Mouse (Mus musculus) stomach, embryonic 15.5 days (tissue): ENCODE measurements around the gene Adamts20. TPM values are rescaled to one million over a fixed set of nuclear protein-coding genes. Genes with fewer than 3 reads are reported as not detected.

Experiments
- ATAC-seq: fragments of 200-750 bp; cut with Nextera tagmentation; 2 replicates; pipeline ENCODE4 v1.8.0; 2017; ENCODE audit warnings: low read depth, moderate number of reproducible peaks, moderate TSS enrichment; ENCODE audit not compliant: insufficient read depth, low FRiP score
- H3K27ac ChIP-seq: fragments of 300-500 bp; sonication (generic); 2 replicates; pipeline ENCODE4 v1.5.1; 2015; ENCODE audit warnings: mild to moderate bottlenecking, inconsistent platforms
- H3K27me3 ChIP-seq: fragments of 300-500 bp; sonication (generic); replicated peaks from 2 replicates; pipeline ENCODE4 v1.6.1; 2015; ENCODE audit warnings: inconsistent platforms
- H3K36me3 ChIP-seq: fragments of 300-500 bp; sonication (generic); 2 replicates; pipeline ENCODE4 v1.6.1; 2015; ENCODE audit warnings: inconsistent platforms
- H3K4me1 ChIP-seq: fragments of 300-500 bp; sonication (generic); 2 replicates; pipeline ENCODE4 v1.6.1; 2015; ENCODE audit warnings: inconsistent platforms
- H3K4me2 ChIP-seq: fragments of 300-500 bp; sonication (generic); 2 replicates; pipeline ENCODE4 v1.6.1; 2015; ENCODE audit warnings: mild to moderate bottlenecking, inconsistent platforms
- H3K4me3 ChIP-seq: fragments of 300-500 bp; sonication (generic); replicated peaks from 2 replicates; pipeline ENCODE4 v1.5.1; 2015; ENCODE audit warnings: inconsistent platforms
- H3K9ac ChIP-seq: fragments of 300-500 bp; sonication (generic); 2 replicates; pipeline ENCODE4 v1.6.1; 2015; ENCODE audit warnings: inconsistent platforms
- H3K9me3 ChIP-seq: fragments of 300-500 bp; sonication (generic); 2 replicates; pipeline ENCODE4 v1.6.1; 2016; ENCODE audit warnings: inconsistent platforms
- WGBS: fragments of 180-500 bp; shearing (Covaris S2); methylation state at CpG from one replicate; pipeline ENCODE4 v1.1.7; 2015; 5-methylcytosine and 5-hydroxymethylcytosine counted together
- polyA plus RNA-seq: library from polyadenylated mRNA; unstranded; fragments of >200 nt; fragmentation: Nextera tagmentation; extraction: Ambion mirVana; gene quantifications from 2 replicates; pipeline ENCODE4 v1.2.1, GENCODE M21; 2015

Adamts20 gene
- polyA plus RNA-seq, 1 experiment from 2014 or later: 3.3 TPM

GRCm38 (mm10) chr15:94326626-94327025, 138.6 kb downstream of the Adamts20 start:
- WGBS: 81% methylated on average over 5 of the region's 5 CpGs
- Histone ChIP-seq H3K4me3 (no peak overlapping the region), H3K9ac (no peak overlapping the region), H3K4me1 (no peaks in the 10 kb centered on the region), H3K9me3 (no peaks in the 10 kb centered on the region), H3K27me3 (no peaks in the 10 kb centered on the region), H3K27ac (no peak overlapping the region), H3K4me2 (no peak overlapping the region), H3K36me3 (no peaks in the 10 kb centered on the region)
- no peak for ATAC-seq

- no peaks in the 10 kb centered on the region for H3K27me3 ChIP-seq
- no peak for ATAC-seq
- WGBS: 52% methylated on average over 13 of the region's 13 CpGs
- no peak overlapping the region for H3K27ac ChIP-seq
- no peak overlapping the region for H3K9ac ChIP-seq
- H3K4me3 ChIP-seq: no peak overlapping the region
- H3K36me3 ChIP-seq: no peaks in the 10 kb centered on the region
- H3K4me2 ChIP-seq: no peak overlapping the region
- H3K9me3 ChIP-seq: no peaks in the 10 kb centered on the region
- H3K4me1 ChIP-seq: no peaks in the 10 kb centered on the region
These were observed 139.6 kb downstream of the Adamts20 start for GRCm38 (mm10) chr15:94325509-94326181.

DNA sequence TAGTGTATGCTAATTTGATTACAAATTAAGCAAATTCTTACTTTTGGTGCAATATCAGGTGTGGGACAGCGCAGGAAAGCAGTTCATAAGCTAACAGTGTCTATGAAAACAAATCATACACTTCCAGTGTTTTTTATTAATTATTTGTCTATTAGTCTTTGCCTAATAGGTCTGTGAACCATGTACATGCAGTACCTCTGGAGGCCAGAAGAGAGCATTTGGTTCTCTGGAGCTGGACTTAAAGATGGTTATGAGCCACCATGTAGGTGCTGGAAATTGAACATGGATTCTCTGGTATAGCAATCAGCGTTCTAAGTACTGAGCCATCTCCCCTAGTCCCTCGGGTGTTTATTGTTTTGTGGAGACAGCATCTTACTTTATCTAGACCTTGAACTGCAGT, 149.0 kb downstream of the Adamts20 start:
- ATAC-seq: no peak
- Histone ChIP-seq H3K27me3 (no peaks in the 10 kb centered on the region), H3K4me1 (no peaks in the 10 kb centered on the region), H3K9ac (no peak overlapping the region), H3K4me3 (no peak overlapping the region), H3K36me3 (no peaks in the 10 kb centered on the region), H3K9me3 (no peaks in the 10 kb centered on the region), H3K27ac (no peak overlapping the region), H3K4me2 (no peak overlapping the region)
- WGBS: 89% methylated on average over 3 of the region's 3 CpGs

DNA sequence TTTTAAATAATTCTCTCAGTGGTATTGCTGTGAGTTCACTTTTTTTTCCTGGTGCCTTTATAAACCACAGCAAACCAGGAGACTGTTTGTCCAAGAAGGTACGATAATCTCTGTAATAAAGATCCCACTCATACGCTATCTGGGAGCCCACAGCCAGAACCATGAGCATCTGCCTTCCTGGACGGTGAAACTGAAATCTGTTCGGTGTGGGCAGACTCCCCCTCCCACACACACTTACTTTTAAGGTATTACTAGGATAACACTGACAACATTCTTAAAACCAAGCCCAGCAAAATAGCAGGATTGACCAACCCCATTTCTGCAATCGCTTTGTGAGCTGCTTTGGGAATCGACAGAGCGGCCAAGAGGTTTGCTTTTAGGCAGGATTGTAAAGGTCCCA, 155.5 kb downstream of the Adamts20 start:
- H3K27me3 ChIP-seq: no peaks in the 10 kb centered on the region
- WGBS: 71% methylated on average over 7 of the region's 7 CpGs
- ATAC-seq: no peak
- H3K9me3 ChIP-seq: no peaks in the 10 kb centered on the region
- no peak overlapping the region for H3K27ac ChIP-seq
- H3K9ac ChIP-seq: no peak overlapping the region
- no peaks in the 10 kb centered on the region for H3K4me1 ChIP-seq
- H3K4me3 ChIP-seq: no peak overlapping the region
- H3K36me3 ChIP-seq: no peaks in the 10 kb centered on the region
- no peak overlapping the region for H3K4me2 ChIP-seq

DNA sequence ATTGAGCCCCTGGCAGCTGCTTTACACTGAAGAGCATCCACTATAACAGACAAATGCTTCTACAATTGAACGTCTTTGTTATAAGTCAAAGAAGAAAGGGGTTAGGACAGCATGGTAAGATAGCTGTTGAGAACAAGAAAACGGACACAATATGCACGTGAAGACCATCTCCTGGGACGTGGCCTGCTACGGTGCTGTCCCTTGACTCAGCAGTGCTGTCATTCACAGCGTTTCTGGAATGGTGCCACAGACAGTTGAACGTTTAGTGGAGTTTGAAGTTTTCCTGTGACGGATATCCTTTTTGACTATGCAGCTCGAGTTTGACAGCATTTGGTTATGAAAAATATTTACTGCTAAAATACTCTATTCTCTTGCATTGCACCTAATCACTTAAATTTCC, 157.3 kb downstream of the Adamts20 start:
- H3K4me3 ChIP-seq: no peak overlapping the region
- no peaks in the 10 kb centered on the region for H3K9me3 ChIP-seq
- no peak for ATAC-seq
- H3K36me3 ChIP-seq: no peaks in the 10 kb centered on the region
- 73% methylated on average over 9 of the region's 9 CpGs for WGBS
- H3K4me1 ChIP-seq: no peaks in the 10 kb centered on the region
- no peak overlapping the region for H3K9ac ChIP-seq
- H3K27me3 ChIP-seq: no peaks in the 10 kb centered on the region
- H3K27ac ChIP-seq: no peak overlapping the region
- no peak overlapping the region for H3K4me2 ChIP-seq

DNA sequence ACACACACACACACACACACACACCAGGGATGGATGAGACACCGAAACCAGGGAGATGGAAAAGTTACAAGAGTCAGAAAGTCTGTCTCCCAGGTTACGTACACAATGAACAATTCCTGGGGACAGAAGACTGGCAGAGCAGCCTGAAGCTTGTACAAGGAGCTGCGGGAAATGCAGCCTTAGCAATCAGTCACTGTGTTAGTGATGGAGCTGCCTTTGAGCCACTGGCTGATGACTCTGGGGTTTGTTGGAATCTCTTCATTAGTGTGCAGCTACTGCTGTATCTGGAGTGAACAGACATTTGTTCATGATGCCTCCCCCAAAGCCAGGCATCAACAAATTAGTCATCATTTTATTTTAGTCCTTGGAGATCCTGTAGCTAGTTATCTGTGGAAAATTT, 162.1 kb downstream of the Adamts20 start:
- no peak overlapping the region for H3K4me3 ChIP-seq
- H3K27me3 ChIP-seq: no peaks in the 10 kb centered on the region
- H3K36me3 ChIP-seq: no peaks in the 10 kb centered on the region
- ATAC-seq: no peak
- H3K9me3 ChIP-seq: no peaks in the 10 kb centered on the region
- no peaks in the 10 kb centered on the region for H3K4me1 ChIP-seq
- no peak overlapping the region for H3K27ac ChIP-seq
- no peak overlapping the region for H3K9ac ChIP-seq
- no peak overlapping the region for H3K4me2 ChIP-seq
- 69% methylated on average over 3 of the region's 3 CpGs for WGBS

DNA sequence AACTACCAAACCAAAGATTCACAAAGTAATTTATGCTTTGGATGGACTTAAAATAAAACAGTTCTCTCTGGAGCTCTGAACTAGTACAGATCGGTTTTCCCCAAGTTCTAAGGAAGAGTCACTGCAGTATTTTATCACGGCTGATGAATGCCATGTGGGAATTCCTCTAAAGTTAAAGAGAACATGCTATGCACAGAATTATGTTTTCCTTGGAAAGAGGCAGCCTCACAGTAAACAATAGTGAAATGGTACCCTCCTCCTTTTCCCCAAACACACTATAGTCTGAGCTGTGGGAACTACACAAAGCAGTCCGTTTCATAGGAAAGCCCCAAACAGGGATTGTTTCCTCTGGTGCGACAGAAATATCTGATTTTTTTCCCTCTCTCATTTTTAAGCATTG, 171.1 kb downstream of the Adamts20 start:
- no peak overlapping the region for H3K4me3 ChIP-seq
- no peak overlapping the region for H3K9ac ChIP-seq
- ATAC-seq: no peak
- H3K4me1 ChIP-seq: no peaks in the 10 kb centered on the region
- H3K27me3 ChIP-seq: no peaks in the 10 kb centered on the region
- H3K27ac ChIP-seq: no peak overlapping the region
- 51% methylated on average over 4 of the region's 4 CpGs for WGBS
- no peaks in the 10 kb centered on the region for H3K9me3 ChIP-seq
- H3K36me3 ChIP-seq: no peaks in the 10 kb centered on the region
- H3K4me2 ChIP-seq: no peak overlapping the region

GRCm38 (mm10) chr15:94288015-94288414, 177.2 kb downstream of the Adamts20 start:
- Histone ChIP-seq H3K27ac (no peak overlapping the region), H3K27me3 (no peaks in the 10 kb centered on the region), H3K36me3 (no peaks in the 10 kb centered on the region), H3K4me2 (no peak overlapping the region), H3K4me3 (no peak overlapping the region), H3K4me1 (no peaks in the 10 kb centered on the region), H3K9me3 (no peaks in the 10 kb centered on the region), H3K9ac (no peak overlapping the region)
- WGBS: 86% methylated on average over 2 of the region's 2 CpGs
- ATAC-seq: no peak

GRCm38 (mm10) chr15:94287495-94287894, 177.7 kb downstream of the Adamts20 start:
- no peak overlapping the region for H3K4me2 ChIP-seq
- H3K4me3 ChIP-seq: no peak overlapping the region
- WGBS: 74% methylated on average over 3 of the region's 3 CpGs
- H3K27me3 ChIP-seq: no peaks in the 10 kb centered on the region
- no peak overlapping the region for H3K9ac ChIP-seq
- H3K4me1 ChIP-seq: no peaks in the 10 kb centered on the region
- no peak for ATAC-seq
- no peaks in the 10 kb centered on the region for H3K36me3 ChIP-seq
- H3K27ac ChIP-seq: no peak overlapping the region
- H3K9me3 ChIP-seq: no peaks in the 10 kb centered on the region

DNA sequence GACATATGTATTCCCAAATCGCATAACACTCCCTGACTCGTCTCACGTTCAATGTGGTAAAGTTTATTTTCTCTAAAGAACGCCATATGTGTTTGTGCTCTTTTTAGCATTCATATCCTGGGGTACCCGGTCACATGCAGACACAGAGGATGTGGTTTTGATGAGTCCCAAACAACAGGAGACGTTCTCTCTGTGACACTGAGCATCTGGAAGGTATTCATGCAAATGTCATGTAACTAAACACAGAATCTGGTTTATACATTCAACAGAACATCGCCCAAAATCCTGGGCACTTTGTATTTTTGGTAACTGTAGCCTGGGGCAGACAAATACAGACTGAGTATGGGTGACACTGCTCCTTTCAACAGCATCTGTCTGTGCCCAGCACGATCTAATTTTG, 188.8 kb downstream of the Adamts20 start:
- ATAC-seq: no peak
- 73% methylated on average over 8 of the region's 8 CpGs for WGBS
- no peaks in the 10 kb centered on the region for H3K4me1 ChIP-seq
- no peaks in the 10 kb centered on the region for H3K9me3 ChIP-seq
- no peak overlapping the region for H3K4me2 ChIP-seq
- no peaks in the 10 kb centered on the region for H3K27me3 ChIP-seq
- H3K27ac ChIP-seq: no peak overlapping the region
- H3K9ac ChIP-seq: no peak overlapping the region
- H3K36me3 ChIP-seq: no peaks in the 10 kb centered on the region
- H3K4me3 ChIP-seq: no peak overlapping the region

DNA sequence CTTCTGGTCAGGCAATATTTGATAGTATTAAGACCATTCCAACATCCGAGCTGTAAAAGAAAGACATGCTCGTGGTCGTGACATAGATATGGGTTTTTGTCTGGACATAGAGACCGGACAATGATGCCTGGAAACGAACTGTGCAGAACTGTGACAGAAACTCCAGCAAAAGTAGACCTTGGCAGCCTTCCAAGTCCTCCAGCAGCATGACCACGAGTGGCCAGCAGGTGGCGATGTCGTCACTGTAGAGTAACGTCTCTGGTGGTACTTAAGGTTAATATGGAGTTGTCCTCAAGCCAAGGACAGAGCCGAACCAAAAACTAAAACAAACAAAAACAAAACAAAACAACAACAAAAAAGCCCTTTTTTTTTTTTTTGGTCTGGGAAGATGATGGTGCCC, 199.6 kb downstream of the Adamts20 start:
- Histone ChIP-seq H3K4me3 (no peak overlapping the region), H3K4me2 (no peak overlapping the region), H3K36me3 (no peaks in the 10 kb centered on the region), H3K4me1 (no peaks in the 10 kb centered on the region), H3K9ac (no peak overlapping the region), H3K27me3 (no peaks in the 10 kb centered on the region), H3K9me3 (no peaks in the 10 kb centered on the region), H3K27ac (no peak overlapping the region)
- 24% methylated on average over 10 of the region's 10 CpGs for WGBS
- no peak for ATAC-seq

GRCm38 (mm10) chr15:94264497-94264879, 200.7 kb downstream of the Adamts20 start:
- Histone ChIP-seq H3K4me3 (no peak overlapping the region), H3K36me3 (no peaks in the 10 kb centered on the region), H3K9me3 (no peaks in the 10 kb centered on the region), H3K9ac (no peak overlapping the region), H3K4me1 (no peaks in the 10 kb centered on the region), H3K27ac (no peak overlapping the region), H3K27me3 (no peaks in the 10 kb centered on the region), H3K4me2 (no peak overlapping the region)
- no peak for ATAC-seq
- WGBS: 79% methylated on average over 6 of the region's 6 CpGs

- WGBS: 57% methylated on average over 8 of the region's 8 CpGs
These were observed 201.2 kb downstream of the Adamts20 start for GRCm38 (mm10) chr15:94263866-94264496.

More at GRCm38 (mm10) chr15:94263866-94264496, 201.2 kb downstream of the Adamts20 start:
- Histone ChIP-seq H3K4me3 (no peak overlapping the region), H3K9me3 (no peaks in the 10 kb centered on the region), H3K4me2 (no peak overlapping the region), H3K27ac (no peak overlapping the region), H3K36me3 (no peaks in the 10 kb centered on the region), H3K9ac (no peak overlapping the region), H3K4me1 (no peaks in the 10 kb centered on the region), H3K27me3 (no peaks in the 10 kb centered on the region)
- no peak for ATAC-seq
